Mouse (Mus musculus) ES-Bruce4 (cell line): ENCODE results near the gene Casp4.

Experiments
- CTCF ChIP-seq: IDR thresholded peaks from one replicate; pipeline ENCODE4 v1.8.1; 2011; ENCODE audit warnings: low read depth, low read length
- POLR2A ChIP-seq: IDR thresholded peaks from one replicate; pipeline ENCODE4 v1.8.1; 2011; ENCODE audit warnings: low read length; ENCODE audit not compliant: insufficient read depth

DNA sequence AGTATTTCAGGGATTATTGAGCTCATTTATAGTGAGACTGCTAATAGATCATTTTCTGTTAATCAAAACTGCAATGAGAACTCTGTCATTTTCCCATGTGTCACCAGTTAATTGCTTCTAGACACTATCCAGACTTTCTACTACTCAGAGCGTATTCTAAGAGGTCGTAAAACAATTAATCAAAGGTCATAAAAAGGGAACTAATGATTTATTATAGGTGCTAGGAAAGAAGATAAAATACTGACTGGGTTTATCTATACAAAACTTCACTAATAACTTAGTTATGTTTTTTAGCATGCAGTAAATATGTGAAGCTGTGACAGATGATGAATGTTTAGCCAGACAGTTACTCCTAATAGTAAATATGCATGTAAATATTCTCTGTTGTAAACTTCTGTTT lies 22.6 kb upstream of the Casp4 start:
- no peak for TF ChIP-seq CTCF
- no peak for TF ChIP-seq POLR2A
